Mouse (Mus musculus): ENCODE data around the gene Slc35b2.

DNA sequence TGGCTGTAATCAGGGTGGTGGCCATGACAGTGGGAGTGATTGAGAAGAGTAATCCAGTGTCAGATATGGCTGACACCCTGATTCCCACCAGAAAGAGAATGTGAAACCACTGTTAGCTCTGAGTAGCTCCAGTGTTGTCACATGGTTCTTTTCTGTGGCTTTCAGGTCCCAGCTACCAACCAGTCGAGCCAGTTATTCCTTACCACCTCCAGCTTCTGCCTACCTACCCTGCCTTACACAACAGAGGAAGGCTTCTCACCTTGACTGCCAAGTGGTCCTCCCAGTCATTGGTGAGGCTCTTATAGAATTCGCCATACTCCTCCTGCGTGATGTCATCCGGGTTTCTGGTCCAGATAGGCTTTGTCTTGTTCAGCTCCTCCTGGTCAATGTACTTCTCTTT lies 6.3 kb downstream of the Slc35b2 start:
- TF ChIP-seq POLR2A (IDR thresholded peaks at IDR 0.05; ENCODE audit: borderline replicate concordance, control insufficient read depth, low read depth, low read length) (no peak), CTCF (IDR thresholded peaks at IDR 0.05; ENCODE audit: control insufficient read depth, insufficient read depth, low read length) (no peak)
